Mouse (Mus musculus): Measurements from ENCODE around the gene Disp2.

Gene Disp2

GRCm38 (mm10) chr2:118760311-118761025 lies 19.1 kb upstream of the Disp2 start:
- no peak for DNase-seq

- no peak for DNase-seq
Observed at GRCm38 (mm10) chr2:118761358-118761757, 18.2 kb upstream of the Disp2 start.

- DNase-seq: peak; percentile 89 to 91
Observed at GRCm38 (mm10) chr2:118761906-118762783, 17.4 kb upstream of the Disp2 start, which contains the start of gene Ccdc9b. Gene Ccdc9b, minus strand, starts transcription at chr2:118762661.

DNA sequence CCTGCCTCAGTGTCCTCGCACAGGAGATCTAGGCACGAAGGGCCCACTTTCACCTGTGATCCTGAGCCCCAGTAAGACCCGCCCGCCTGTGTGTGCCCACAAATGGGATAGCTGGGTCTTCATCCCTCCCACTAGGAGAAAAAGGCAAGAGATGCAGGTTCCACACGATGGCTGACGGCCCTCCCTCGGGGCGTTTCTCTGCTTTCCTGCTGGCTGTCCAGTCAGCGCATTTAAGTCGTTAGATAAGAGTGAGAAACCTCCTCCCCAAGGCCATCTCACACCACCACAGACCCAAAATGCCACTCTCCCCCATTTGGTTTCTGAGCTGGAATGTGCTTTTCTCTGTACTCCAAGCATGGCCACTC lies 16.8 kb upstream of the Disp2 start:
- no peak for DNase-seq

DNA sequence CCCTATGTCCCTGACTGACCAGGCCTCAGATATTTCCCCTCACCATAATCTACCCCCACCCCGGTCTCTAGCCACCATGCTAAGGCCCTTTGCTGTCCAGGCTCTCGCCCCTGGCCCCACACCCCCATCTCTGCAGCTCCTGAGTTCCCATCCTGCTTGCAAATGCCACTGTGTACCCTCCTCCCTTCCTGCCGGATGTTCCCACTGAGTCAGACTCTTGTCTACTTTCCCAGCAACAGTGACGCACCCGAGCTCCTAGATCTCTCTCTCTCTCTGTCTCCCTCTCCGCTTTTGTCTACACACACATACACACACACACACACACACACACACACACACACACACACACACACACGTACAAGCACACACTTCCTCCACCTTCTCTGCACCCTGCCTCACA lies 16.1 kb upstream of the Disp2 start:
- no peak for DNase-seq

GRCm38 (mm10) chr2:118764094-118764831 lies 15.3 kb upstream of the Disp2 start:
- peak; percentile 71 to 73 for DNase-seq

DNA sequence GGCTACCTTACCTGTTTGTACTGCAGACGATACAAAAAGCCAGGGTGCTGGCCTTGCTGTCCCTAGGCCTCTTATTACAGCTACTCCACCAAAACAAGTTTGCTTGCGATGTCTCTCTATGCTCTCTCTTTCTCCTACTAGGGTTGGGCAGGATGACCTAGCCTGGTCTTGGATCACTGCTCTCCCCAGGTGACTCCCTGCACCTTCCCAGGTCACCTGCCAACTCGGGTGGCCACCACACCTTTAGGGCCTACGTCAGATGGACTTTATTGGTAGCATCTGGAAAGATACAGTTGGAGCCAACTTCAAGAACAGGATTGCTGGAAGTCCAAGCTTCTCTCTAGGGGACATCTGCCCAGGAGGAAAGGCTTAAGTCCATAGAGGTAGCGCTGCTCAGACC lies 14.6 kb upstream of the Disp2 start:
- DNase-seq: no peak

- no peak for DNase-seq
Observed at GRCm38 (mm10) chr2:118766041-118767033, 13.2 kb upstream of the Disp2 start.

- no peak for DNase-seq
Observed at GRCm38 (mm10) chr2:118772158-118772874, 7.2 kb upstream of the Disp2 start, which contains the start of gene Phgr1. Gene Phgr1, plus strand, starts transcription at chr2:118772769.

DNA sequence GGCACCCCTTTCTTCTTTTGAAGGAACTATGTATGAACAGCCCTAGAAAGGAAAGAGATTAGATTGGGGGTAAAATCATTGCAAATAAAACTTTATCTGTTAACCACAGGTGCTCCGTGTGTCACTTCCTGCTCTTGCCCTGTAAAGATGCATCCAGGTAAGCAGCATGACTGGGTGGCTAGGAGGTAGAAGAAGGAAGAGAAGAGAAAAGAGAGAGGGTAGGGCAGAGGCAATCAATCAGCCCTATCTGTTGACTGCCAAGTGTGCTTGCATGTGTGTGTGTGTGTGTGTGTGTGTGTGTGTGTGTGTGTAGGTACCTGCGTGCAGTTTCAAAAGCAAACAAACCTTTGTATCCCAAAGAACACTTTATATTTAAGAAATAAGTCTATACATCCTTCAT lies 5.0 kb upstream of the Disp2 start:
- no peak for DNase-seq

DNA sequence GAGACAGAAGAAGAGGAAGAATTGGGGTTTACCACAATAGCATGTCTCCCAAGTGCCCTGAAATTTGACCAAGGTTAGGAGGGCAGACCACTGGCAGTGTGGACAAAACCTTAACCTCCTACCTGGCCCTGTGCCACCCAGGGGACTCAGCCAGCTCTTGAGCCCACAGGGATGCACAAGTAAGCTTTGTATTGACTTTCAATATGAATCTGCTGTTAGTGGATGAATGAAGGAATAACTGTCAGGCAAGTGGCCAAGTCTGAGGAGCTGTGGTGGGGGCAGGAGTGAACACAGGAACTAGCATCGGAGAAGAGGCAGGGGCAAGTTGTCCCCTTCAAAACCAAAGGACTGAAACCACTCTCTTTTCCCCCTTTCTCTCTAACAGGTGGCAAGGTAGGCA lies 4.1 kb upstream of the Disp2 start:
- DNase-seq: peak; percentile 33 to 54

- peak; percentile 68 to 79 for DNase-seq
Observed at GRCm38 (mm10) chr2:118775846-118776245, 3.7 kb upstream of the Disp2 start.

GRCm38 (mm10) chr2:118776295-118776694 lies 3.2 kb upstream of the Disp2 start:
- DNase-seq: peak; percentile 34 to 44

DNA sequence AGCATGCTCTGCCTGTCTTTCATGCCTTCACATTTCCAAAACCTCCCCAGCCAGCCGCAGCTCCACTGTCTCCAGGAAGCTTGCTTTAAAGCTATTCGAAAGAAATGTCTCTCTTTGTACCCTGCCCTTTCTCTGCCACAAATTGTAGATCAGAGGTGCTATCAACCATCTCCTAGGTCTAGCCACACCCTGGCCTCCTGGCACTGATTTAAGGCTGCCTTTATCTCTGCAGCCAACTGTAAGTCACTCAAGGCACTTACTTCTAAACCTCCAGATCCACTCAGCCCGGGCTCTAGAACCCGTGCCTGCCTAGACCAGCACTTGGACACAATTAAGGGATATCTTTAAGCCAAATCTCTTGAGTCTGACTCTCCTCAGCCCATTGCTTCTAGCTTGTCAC lies 1.1 kb upstream of the Disp2 start:
- no peak for DNase-seq

- peak; percentile 45 to 54 for DNase-seq
Observed at GRCm38 (mm10) chr2:118779065-118779464, 454 bp upstream of the Disp2 start.

DNA sequence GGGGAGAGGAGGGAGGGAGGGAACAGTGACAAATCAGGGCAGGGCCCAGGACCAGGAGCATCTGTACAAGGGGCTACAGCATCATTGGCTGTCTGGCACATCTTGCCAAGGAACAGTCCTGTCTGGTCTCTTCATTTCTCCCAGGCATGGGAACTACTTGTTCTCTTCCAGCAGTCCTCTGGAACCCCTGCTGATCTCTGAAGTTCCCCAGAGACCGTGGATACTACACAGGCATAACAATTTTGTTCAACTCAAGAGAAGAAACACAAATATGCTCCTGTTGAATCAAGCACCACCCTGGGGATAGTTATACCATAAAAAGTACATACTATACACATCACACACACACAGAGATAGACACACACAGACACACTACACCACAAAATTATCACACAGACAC lies 1.6 kb downstream of the Disp2 start:
- no peak for DNase-seq

DNA sequence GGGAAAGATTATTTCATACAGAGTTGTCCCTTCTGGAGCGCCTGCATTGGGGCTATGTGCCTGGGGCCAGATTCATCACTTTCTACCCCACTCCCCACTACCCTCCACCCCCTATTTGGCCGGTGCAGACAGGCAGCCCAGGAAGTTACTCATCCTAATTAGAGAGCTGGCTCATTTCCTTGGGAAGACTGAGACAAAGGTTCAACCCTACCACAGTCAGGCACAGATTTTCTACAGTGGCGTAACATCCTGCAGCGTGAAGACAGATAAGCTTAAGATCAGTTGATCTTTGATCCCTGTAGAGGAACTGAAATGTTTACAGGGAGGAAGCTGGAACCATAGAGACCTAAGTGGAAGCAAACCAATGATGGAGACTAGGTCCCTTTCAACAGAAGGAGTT lies 2.8 kb downstream of the Disp2 start:
- no peak for DNase-seq

DNA sequence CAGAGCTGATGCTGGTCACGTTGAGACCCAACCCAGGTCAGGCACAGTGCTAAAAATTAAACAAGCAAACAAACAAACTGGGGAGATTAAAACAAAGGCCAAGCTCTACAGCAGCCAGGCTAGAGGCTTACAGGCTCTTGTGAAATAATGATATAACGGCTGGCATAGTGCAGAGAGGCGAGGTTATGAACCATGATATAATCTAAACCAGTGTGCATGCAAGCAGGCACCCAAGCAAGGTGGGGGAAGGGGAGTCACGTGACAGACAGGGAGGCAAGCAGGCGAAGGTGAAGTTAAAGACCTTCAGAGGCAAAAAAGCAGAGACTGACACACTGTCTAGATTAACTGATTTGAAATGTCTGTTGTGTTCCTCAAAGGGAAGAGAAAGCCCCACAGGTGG lies 3.6 kb downstream of the Disp2 start:
- DNase-seq: no peak

DNA sequence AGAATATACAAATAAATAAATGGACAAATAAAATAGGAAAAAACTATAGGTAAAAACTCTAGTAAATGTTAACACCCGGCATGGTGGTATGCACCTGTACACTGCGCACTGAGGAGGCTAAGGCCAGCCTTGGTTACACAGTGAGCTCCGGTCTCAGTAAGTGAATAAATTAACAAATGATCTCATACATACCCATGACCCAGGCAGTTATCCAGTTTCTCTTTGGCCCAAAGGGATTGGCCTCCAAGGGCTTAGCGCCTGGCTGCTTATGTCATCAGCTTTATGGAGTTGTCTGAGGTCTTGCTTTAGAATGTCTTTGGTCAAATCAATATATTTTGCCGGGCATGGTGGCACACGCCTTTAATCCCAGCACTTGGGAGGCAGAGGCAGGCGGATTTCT lies 4.1 kb downstream of the Disp2 start:
- DNase-seq: no peak

- DNase-seq: no peak
Observed at GRCm38 (mm10) chr2:118786525-118786924, 7.0 kb downstream of the Disp2 start.

DNA sequence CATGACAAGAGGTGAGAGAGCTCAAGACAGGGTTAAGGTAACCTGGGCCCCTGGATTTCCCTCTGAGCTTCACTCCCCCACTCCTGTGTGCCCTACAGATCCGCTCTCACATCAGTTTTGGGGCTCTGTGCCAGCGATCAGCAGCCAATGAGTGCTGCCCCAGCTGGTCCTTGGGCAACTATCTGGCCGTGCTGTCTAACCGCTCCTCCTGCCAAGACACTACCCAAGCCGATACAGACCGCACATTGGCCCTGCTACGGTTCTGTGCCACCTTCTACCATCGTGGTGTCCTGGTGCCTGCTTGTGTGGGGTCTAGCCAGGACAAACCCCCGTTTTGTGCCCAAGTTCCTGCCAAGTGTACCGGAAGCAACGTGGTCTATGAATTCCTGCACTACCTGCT lies 10.0 kb downstream of the Disp2 start:
- DNase-seq: peak; percentile 83 to 88

DNA sequence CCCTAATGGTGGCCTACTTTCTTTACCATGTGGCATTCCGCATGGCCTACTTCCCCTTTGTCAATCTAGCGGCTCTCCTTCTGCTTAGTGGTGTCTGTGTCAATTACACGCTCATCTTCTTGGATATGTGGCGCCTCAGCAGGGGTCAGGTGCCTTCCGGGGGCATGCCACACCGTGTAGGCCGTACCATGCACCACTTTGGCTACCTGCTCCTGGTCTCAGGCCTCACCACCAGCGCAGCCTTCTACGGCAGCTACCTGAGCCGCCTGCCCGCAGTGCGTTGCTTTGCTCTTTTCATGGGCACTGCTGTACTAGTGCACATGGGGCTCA lies 10.7 kb downstream of the Disp2 start:
- DNase-seq: no peak

All from cerebellum, adult 18-20 months (tissue).